Mouse (Mus musculus) heart, embryonic 14.5 days (tissue): Measurements from ENCODE around the gene Atg9a. TPM values are rescaled to one million over a fixed set of nuclear protein-coding genes. Genes with fewer than 3 reads are reported as not detected.
A peak's percentile ranks its signal among the peaks of the same experiment; 100 is the strongest.

Experiments
- ATAC-seq: fragments of 200-750 bp; cut with Nextera tagmentation; 2 replicates; pipeline ENCODE4 v1.8.0; 2017; ENCODE audit warnings: low read depth, moderate TSS enrichment; ENCODE audit not compliant: insufficient number of reproducible peaks, insufficient read depth, low FRiP score
- H3K27ac ChIP-seq, 2 experiments: fragments of 200-500 bp in 1 of 2; fragments of 300-500 bp in 1 of 2; sonication (generic) in 1 of 2; replicated peaks in 1 of 2; 2 replicates each; pipeline ENCODE4 v1.5.1; 2012 to 2014; ENCODE audit warnings: low read depth in 2 of 2, low read length in 2 of 2, control low read depth in 1 of 2, mild to moderate bottlenecking in 1 of 2, mixed read lengths in 1 of 2; ENCODE audit not compliant: control insufficient read depth in 1 of 2, insufficient read depth in 1 of 2
- H3K27me3 ChIP-seq: fragments of 300-500 bp; sonication (generic); 2 replicates; pipeline ENCODE4 v1.6.1; 2014; ENCODE audit warnings: mild to moderate bottlenecking, low read length, control low read depth; ENCODE audit not compliant: control insufficient read depth, insufficient read depth
- H3K36me3 ChIP-seq: fragments of 300-500 bp; sonication (generic); 2 replicates; pipeline ENCODE4 v1.6.1; 2014; ENCODE audit warnings: mild to moderate bottlenecking, control low read depth, low read length, mixed read lengths; ENCODE audit not compliant: control insufficient read depth, insufficient read depth
- H3K4me1 ChIP-seq, 2 experiments: fragments of 200-500 bp in 1 of 2; fragments of 300-500 bp in 1 of 2; sonication (generic) in 1 of 2; 2 replicates each; pipeline ENCODE4 v1.6.1; 2012 to 2014; ENCODE audit warnings: low read length in 2 of 2, control low read depth in 1 of 2, mixed read lengths in 1 of 2; ENCODE audit not compliant: control insufficient read depth in 2 of 2, insufficient read depth in 2 of 2
- H3K4me2 ChIP-seq: fragments of 300-500 bp; sonication (generic); 2 replicates; pipeline ENCODE4 v1.6.1; 2014; ENCODE audit warnings: mild to moderate bottlenecking, low read length
- H3K4me3 ChIP-seq, 2 experiments: fragments of 200-500 bp in 1 of 2; fragments of 300-500 bp in 1 of 2; sonication (generic) in 1 of 2; 2 replicates each; pipeline ENCODE4 v1.5.1; 2012 to 2014; ENCODE audit warnings: low read length in 2 of 2, mild to moderate bottlenecking in 2 of 2, control low read depth in 1 of 2, low read depth in 1 of 2, moderate library complexity in 1 of 2; ENCODE audit not compliant: control insufficient read depth in 1 of 2, insufficient read depth in 1 of 2
- H3K9ac ChIP-seq: fragments of 300-500 bp; sonication (generic); 2 replicates; pipeline ENCODE4 v1.6.1; 2014; ENCODE audit warnings: mild to moderate bottlenecking, low read length
- H3K9me3 ChIP-seq: fragments of 300-500 bp; sonication (generic); 2 replicates; pipeline ENCODE4 v1.6.1; 2016; ENCODE audit warnings: low read length, control low read depth; ENCODE audit not compliant: control insufficient read depth
- WGBS: fragments of 180-500 bp; shearing (Covaris S2); extraction: QIAGEN DNeasy Blood & Tissue Kit; methylation state at CpG from one replicate; pipeline ENCODE4 v1.1.7; 2014; 5-methylcytosine and 5-hydroxymethylcytosine counted together
- polyA plus RNA-seq: library from polyadenylated mRNA; unstranded; fragments of >200 nt; fragmentation: Nextera tagmentation; extraction: Ambion mirVana; gene quantifications from 2 replicates; pipeline ENCODE4 v1.2.1, GENCODE M21; 2014

Gene Atg9a
- polyA plus RNA-seq, 1 experiment from 2014 or later: 29.2 TPM

DNA sequence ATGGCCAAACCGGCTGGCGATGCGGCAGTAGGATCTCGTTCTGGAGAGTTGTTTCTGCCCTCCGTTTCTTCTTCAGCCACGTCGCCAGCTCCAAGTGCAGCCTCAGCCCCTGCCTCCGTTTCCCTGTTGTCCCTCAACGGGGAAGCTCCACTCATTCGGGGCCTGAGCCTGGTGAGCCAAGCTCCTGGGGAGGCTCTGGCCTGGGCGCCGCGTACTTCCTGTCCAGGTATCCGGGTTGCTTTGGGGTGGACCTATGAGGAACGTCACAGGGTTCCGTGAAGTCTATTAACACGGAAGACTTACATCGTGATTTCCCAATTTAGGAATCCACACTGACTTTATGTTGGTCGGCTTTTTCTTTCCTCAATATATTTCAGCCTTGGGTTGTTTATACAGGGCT lies 456 bp upstream of the Atg9a start:
- Histone ChIP-seq H3K4me3 (peak overlapping the region; percentile 56 to 66), H3K9ac (peak overlapping the region; percentile 87), H3K9me3 (no peaks in the 10 kb centered on the region), H3K27me3 (no peaks in the 10 kb centered on the region), H3K27ac (peak overlapping the region; percentile 83 to 90), H3K36me3 (peaks cover 48% of the 10 kb centered on the region), H3K4me1 (peaks cover 5 to 20% of the 10 kb centered on the region in 2 experiments), H3K4me2 (peak overlapping the region; percentile 69)
- ATAC-seq: no peak
- under 1% methylated on average over 19 of the region's 19 CpGs for WGBS

DNA sequence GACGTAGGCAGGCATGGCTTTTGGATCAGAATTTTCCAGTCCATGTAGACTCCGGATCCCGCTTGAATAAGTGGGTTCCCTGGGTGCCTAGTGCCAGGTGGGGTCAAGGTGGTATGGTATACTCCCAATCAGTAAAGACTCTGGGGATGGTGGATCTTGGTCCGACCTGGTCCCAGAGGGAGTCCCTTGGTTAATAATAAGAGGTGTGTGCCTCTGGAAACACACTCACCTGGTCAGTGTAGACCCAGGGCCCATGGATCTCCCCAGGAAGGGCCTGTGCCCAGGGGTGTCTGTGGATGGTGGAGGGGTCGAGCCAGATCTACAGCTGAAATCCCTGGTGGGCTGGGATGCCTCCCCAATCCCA lies 756 bp downstream of the Atg9a start:
- no peak; the same call in none of the 2 replicates for ATAC-seq
- Histone ChIP-seq H3K4me3 (peak overlapping the region; percentile 64 to 66), H3K36me3 (peaks cover 48% of the 10 kb centered on the region), H3K27ac (peak overlapping the region; percentile 35 to 90; a peak in 3 of 4 replicates), H3K27me3 (no peaks in the 10 kb centered on the region), H3K9me3 (no peaks in the 10 kb centered on the region), H3K4me2 (peak overlapping the region; percentile 87), H3K9ac (peak overlapping the region; percentile 87), H3K4me1 (peaks cover 5 to 20% of the 10 kb centered on the region in 2 experiments)
- 31% methylated on average over 5 of the region's 5 CpGs for WGBS

DNA sequence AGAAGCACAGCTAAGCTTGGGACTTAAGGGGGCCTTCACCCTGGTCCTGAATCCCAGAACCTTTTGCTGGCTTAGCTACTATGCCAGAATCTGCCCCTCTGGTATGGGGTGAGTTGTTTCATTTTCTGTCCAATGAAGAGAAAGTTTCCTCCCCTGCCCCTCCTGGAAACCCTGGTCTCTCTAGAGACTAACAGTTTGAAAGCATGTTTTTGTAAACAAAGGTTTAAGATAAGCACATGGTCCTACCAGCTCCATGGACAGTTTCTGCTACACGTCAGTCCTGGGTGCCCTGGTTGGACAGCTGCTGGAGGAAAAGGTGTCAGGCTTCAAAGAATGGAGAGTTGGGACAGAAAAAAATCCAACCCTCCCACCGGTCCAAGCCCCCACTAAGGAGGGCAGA lies 1.4 kb downstream of the Atg9a start:
- H3K4me3 ChIP-seq: peak overlapping the region in 1 of 2 experiments; percentile 66; a peak in 1 of 4 replicates
- H3K27ac ChIP-seq: no peak overlapping the region

DNA sequence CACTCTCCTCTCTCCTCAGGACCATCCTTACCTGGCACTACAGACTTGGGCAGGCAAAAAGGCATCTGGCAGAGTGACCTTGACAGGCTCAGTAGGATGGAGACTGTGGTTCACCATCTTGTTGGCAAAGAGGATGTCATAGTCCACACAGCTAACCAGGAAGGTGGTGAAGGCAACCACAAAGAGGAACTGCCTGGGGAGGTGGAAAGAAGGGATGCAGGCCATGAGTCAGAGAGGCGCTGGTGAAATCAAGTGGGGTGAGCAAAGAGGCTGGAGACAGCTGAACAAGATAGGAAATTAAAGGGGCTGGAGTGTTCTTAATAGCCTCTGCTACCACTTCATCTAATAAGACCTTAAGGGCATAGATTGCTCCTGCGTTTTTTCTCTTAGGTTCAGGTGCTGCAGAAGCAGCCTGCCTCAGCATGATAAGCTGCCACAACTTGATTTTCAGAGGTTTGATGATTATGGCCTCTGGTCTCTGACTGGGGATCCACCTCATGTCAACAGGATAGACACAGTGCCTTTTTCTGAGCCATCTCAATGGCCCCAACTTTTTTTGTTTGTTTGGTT lies 4.0 kb downstream of the Atg9a start:
- peaks cover 5 to 13% of the 10 kb centered on the region in 2 experiments for H3K4me1 ChIP-seq
- H3K4me2 ChIP-seq: no peak overlapping the region
- no peak overlapping the region for H3K9ac ChIP-seq
- no peak overlapping the region for H3K4me3 ChIP-seq
- no peak for ATAC-seq
- H3K27ac ChIP-seq: no peak overlapping the region
- WGBS: 81% methylated on average over 2 of the region's 2 CpGs
- peaks cover 61% of the 10 kb centered on the region for H3K36me3 ChIP-seq
- H3K9me3 ChIP-seq: no peaks in the 10 kb centered on the region
- no peaks in the 10 kb centered on the region for H3K27me3 ChIP-seq

More for the DNA sequence above, 1.4 kb downstream of the Atg9a start:
- H3K4me2 ChIP-seq: peak overlapping the region; percentile 87
- H3K36me3 ChIP-seq: peaks cover 48% of the 10 kb centered on the region
- no peaks in the 10 kb centered on the region for H3K27me3 ChIP-seq
- H3K9ac ChIP-seq: peak overlapping the region; percentile 87; the same call in 1 of the 2 replicates
- no peak for ATAC-seq
- 36% methylated on average over 2 of the region's 2 CpGs for WGBS
- peaks cover 5 to 20% of the 10 kb centered on the region in 2 experiments for H3K4me1 ChIP-seq
- H3K9me3 ChIP-seq: no peaks in the 10 kb centered on the region

DNA sequence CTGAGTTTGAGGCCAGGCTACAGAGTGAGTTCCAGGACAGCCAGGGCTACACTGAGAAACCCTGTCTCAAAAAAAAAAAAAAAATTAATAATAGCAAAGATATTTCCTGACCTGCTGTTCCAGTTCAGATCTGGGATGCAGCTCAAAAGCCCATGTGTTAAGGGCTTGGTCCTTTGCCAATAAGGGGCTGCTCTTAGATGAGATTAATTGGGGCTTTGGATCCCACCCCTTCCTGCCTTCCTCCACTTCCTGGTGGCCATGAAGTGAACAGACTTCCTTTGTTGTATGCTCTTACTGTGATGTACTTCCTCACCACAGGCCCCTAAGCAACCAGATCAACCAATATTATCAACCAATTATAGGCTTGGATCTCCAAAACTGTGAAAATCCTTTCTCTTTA lies 4.9 kb downstream of the Atg9a start:
- ATAC-seq: no peak
- Histone ChIP-seq H3K9ac (no peak overlapping the region), H3K27me3 (no peaks in the 10 kb centered on the region), H3K36me3 (peaks cover 70% of the 10 kb centered on the region), H3K27ac (no peak overlapping the region), H3K4me3 (no peak overlapping the region), H3K9me3 (no peaks in the 10 kb centered on the region), H3K4me1 (peaks cover 5 to 11% of the 10 kb centered on the region in 2 experiments), H3K4me2 (no peak overlapping the region)

DNA sequence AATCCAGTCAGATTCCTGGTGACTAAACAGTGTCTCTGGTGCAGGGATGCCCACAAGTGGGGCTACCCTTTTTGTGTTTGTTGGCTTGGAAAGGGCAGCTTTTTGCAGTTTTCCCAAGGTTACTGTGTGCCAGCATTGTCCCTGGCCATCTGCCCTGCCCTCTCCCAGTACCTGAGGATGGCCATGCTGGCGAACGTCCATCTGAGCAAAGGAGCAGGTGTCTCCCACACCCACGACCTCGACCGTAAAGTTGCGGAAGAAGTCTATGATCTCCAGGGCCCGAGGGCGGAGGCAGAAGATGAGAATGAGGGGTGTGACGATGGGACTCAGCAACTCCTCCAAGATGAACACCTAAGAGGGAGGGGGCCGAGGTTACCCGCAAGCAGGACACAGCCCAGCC lies 6.5 kb downstream of the Atg9a start:
- peaks cover 0 to 4% of the 10 kb centered on the region in 2 experiments; a peak in 1 of 4 replicates for H3K4me1 ChIP-seq
- no peaks in the 10 kb centered on the region for H3K27me3 ChIP-seq
- peaks cover 83% of the 10 kb centered on the region for H3K36me3 ChIP-seq
- ATAC-seq: no peak
- 93% methylated on average over 11 of the region's 11 CpGs for WGBS
- H3K9ac ChIP-seq: no peak overlapping the region
- H3K4me3 ChIP-seq: no peak overlapping the region
- no peak overlapping the region for H3K4me2 ChIP-seq
- no peak overlapping the region for H3K27ac ChIP-seq
- no peaks in the 10 kb centered on the region for H3K9me3 ChIP-seq

DNA sequence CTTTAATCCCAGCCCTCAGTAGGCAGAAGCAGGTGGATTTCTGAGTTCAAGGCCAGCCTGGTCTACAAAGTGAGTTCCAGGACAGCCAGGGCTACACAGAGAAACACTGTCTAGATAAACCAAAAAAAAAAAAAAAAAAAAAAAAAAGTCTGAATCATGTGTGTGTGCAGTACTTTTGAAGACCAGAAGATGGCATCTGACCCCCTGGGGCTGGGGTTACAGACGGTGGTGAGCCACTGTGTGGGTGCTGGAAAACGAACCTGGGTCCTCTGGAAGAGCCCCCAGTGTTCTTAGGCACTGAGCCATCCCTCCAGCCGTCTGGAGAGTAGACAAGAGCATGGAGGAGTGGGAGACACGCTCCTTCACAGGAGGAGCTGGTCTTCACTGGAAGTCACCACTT lies 9.8 kb downstream of the Atg9a start:
- peaks cover 4 to 14% of the 10 kb centered on the region in 2 experiments; a peak in 3 of 4 replicates for H3K4me1 ChIP-seq
- H3K27ac ChIP-seq: no peak overlapping the region
- no peak for ATAC-seq
- no peak overlapping the region for H3K9ac ChIP-seq
- H3K4me3 ChIP-seq: no peak overlapping the region
- H3K27me3 ChIP-seq: no peaks in the 10 kb centered on the region
- H3K4me2 ChIP-seq: no peak overlapping the region
- H3K9me3 ChIP-seq: no peaks in the 10 kb centered on the region
- H3K36me3 ChIP-seq: peaks cover 67% of the 10 kb centered on the region
- WGBS: 67% methylated on average over 4 of the region's 4 CpGs

DNA sequence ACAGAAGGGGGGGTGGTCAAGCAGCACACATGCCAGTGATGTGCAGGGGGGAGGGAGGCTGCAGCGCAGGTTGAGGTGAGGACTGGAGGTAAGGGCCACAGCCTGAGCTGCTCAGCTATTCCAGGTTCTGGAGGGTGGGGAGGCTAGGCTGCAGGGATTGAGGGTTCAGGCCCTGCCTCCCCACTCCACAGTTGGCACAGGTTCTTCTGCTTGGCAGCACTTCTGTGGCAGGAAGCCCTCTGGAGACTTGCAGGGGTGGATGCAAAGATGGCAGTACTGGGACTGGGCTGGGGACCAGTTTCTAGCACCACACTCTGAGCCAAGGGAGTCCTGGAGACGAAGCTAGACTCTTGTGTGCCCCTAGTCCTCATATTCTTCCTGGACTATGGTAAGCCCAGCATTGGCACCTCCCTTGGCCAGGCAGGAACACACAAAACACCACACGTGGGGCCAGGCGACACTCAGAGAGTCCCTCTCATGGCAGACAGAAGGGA lies 10.6 kb downstream of the Atg9a start:
- Histone ChIP-seq H3K9ac (no peak overlapping the region), H3K9me3 (no peaks in the 10 kb centered on the region), H3K4me3 (no peak overlapping the region), H3K27me3 (no peaks in the 10 kb centered on the region), H3K4me2 (no peak overlapping the region), H3K36me3 (peaks cover 65% of the 10 kb centered on the region), H3K27ac (no peak overlapping the region), H3K4me1 (peaks cover 4 to 14% of the 10 kb centered on the region in 2 experiments; a peak in 3 of 4 replicates)
- WGBS: 77% methylated on average over 4 of the region's 4 CpGs
- no peak for ATAC-seq
